Mouse (Mus musculus) ES-E14 (cell line): ENCODE data around the gene Brms1. TPM values are rescaled to one million over a fixed set of nuclear protein-coding genes. Genes with fewer than 3 reads are reported as not detected.

Experiments
- DNase-seq: peaks from one replicate; pipeline ENCODE4 v3.0.0-alpha.2; 2013; ENCODE audit warnings: low read depth, low spot score
- H3K27ac ChIP-seq: 2 replicates; pipeline ENCODE4 v1.5.1; 2012; ENCODE audit warnings: low read depth, mild to moderate bottlenecking, low read length, moderate library complexity, mixed read lengths; ENCODE audit not compliant: poor library complexity, insufficient read depth, severe bottlenecking
- H3K36me3 ChIP-seq: 2 replicates; pipeline ENCODE4 v1.6.1; 2012; ENCODE audit warnings: mild to moderate bottlenecking, low read length, moderate library complexity, mixed read lengths; ENCODE audit not compliant: control insufficient read depth, poor library complexity, insufficient read depth, severe bottlenecking
- H3K4me1 ChIP-seq, 2 experiments: fragments of 150-350 bp in 1 of 2; sonication (generic) in 1 of 2; 2 replicates each; pipeline ENCODE4 v1.6.1; 2012; ENCODE audit warnings: low read length in 2 of 2, mild to moderate bottlenecking in 1 of 2, mixed read lengths in 1 of 2; ENCODE audit not compliant: control insufficient read depth in 2 of 2, insufficient read depth in 2 of 2, poor library complexity in 1 of 2
- H3K4me3 ChIP-seq, 2 experiments: fragments of 150-350 bp in 1 of 2; sonication (generic) in 1 of 2; 2 replicates each; pipeline ENCODE4 v1.5.1; 2012; ENCODE audit warnings: low read length in 2 of 2, low read depth in 1 of 2, mild to moderate bottlenecking in 1 of 2, mixed read lengths in 1 of 2; ENCODE audit not compliant: insufficient read depth in 1 of 2, poor library complexity in 1 of 2, severe bottlenecking in 1 of 2
- H3K9ac ChIP-seq: 2 replicates; pipeline ENCODE4 v1.6.1; 2012; ENCODE audit warnings: low read depth, mild to moderate bottlenecking, low read length, mixed read lengths; ENCODE audit not compliant: poor library complexity, insufficient read depth, severe bottlenecking
- H3K9me3 ChIP-seq: fragments of 150-350 bp; sonication (generic); 2 replicates; pipeline ENCODE4 v1.6.1; 2012; ENCODE audit warnings: low read depth, mild to moderate bottlenecking, low read length; ENCODE audit not compliant: control insufficient read depth, insufficient read depth
- CHD2 ChIP-seq: IDR thresholded peaks from 2 replicates; pipeline ENCODE4 v1.6.1; 2014; ENCODE audit warnings: mild to moderate bottlenecking, low read depth, low read length, inconsistent platforms
- HCFC1 ChIP-seq: IDR thresholded peaks from 2 replicates; pipeline ENCODE4 v1.6.1; 2012; ENCODE audit warnings: low read length, inconsistent platforms, borderline replicate concordance; ENCODE audit not compliant: insufficient read depth
- MAFK ChIP-seq: IDR thresholded peaks from 2 replicates; pipeline ENCODE4 v1.6.1; 2014; ENCODE audit warnings: mild to moderate bottlenecking, low read depth, low read length, inconsistent platforms; ENCODE audit not compliant: insufficient read depth
- ZC3H11A ChIP-seq: IDR thresholded peaks from 2 replicates; pipeline ENCODE4 v1.6.1; 2012; ENCODE audit warnings: low read depth, mild to moderate bottlenecking, inconsistent platforms, low read length, borderline replicate concordance
- ZNF384 ChIP-seq: IDR thresholded peaks from 2 replicates; pipeline ENCODE4 v1.6.1; 2012; ENCODE audit warnings: low read depth, low read length, inconsistent platforms
- in situ Hi-C, 2 experiments: fragments of 600-800 bp; cut with MboI; formaldehyde crosslinking; loops; one replicate each; pipeline ENCODE4 v1.15.1; 2025; ENCODE audit warnings: low sequenced_read_pairs in 2 of 2, inconsistent platforms in 1 of 2; ENCODE audit not compliant: unreplicated experiment in 2 of 2
- total RNA-seq: library from RNA; depleted of rRNA; stranded (reverse); fragments of 300-350 nt; gene quantifications from 2 replicates; pipeline ENCODE4 v1.2.3, GENCODE M21; 2012

Brms1 gene
- total RNA-seq, 1 experiment = 24.1 TPM

DNA sequence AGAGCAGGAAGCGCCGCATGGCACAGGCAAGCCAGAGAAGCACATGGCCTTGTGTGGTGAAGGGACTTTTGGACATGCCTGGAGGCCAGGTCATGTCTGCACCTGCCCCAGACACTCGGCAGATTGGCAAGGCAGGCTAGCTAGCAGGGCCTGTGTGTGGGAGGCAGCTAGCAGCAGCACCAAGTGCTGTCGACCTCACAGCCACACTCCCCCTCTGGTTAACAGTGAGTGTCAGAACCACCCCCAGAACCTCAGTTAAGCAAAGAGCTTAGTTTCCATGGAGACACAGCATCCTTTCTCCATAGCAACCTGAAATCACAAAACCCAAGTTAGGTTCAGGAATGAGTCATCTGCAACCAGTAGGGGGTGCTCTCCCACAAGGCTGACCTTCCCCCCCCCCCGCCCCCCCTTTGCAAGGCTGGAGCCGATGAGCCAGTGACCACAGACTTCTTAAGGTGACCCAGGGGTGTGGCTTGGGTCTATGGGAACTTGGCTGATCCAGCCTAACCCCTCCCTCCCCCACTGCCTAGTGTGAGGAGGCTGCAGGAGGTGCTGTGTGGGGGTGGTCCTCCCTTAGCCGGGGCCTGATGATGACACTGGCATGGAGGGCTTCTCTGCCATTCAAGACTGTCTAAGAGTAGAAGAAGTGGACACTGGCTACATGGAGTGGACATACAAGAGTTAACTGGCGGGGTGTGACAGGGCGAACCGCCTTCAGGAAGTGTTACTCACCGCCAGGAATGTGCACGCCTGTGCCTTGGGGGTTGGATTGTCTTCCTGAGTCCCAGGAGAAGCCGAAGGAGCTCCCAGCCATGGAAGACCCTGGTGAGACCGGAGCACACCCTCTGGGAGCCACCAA, 9.1 kb downstream of the Brms1 start, which contains the start of gene Rin1:
Gene Rin1, plus strand, starts transcription at position 435 of the 859 bp plus-strand sequence.
- peaks cover 22% of the 10 kb centered on the region; the same call in 1 of the 2 replicates for H3K36me3 ChIP-seq
- H3K4me1 ChIP-seq = peaks cover 5 to 28% of the 10 kb centered on the region in 2 experiments; a peak in 3 of 4 replicates
- no peaks in the 10 kb centered on the region for H3K9me3 ChIP-seq
- DNase-seq = peak; percentile 71
- TF ChIP-seq CHD2 (no peak), MAFK (no peak), ZC3H11A (no peak), HCFC1 (no peak), ZNF384 (no peak)
- peak within 1 kb of the TSS; percentile 3 to 58 for H3K4me3 ChIP-seq
- in situ Hi-C loops = no loop called here
- peak within 1 kb of the TSS; percentile 13; the same call in 1 of the 2 replicates for H3K27ac ChIP-seq
- H3K9ac ChIP-seq = peak within 1 kb of the TSS; percentile 50

DNA sequence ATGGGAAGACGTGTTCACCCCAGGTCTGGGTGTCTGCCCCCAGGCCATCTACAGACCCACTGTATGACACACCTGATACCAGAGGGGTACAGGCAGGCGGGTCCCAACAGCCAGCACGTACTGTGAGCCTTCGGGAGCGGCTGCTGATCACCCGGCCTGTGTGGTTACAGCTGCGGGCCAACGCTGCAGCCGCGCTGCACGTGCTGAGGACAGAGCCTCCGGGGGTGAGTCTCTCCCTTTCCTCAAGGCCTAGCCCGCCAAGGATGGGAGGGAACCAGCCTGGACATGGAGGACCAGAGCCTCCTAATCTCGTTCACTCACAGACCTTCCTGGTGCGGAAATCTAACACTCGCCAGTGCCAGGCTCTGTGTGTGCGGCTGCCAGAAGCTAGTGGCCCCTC, 9.9 kb downstream of the Brms1 start:
- peak overlapping the region; percentile 3 to 58 for H3K4me3 ChIP-seq
- H3K27ac ChIP-seq = no peak overlapping the region
- H3K9ac ChIP-seq = peak overlapping the region; percentile 50
- TF ChIP-seq CHD2 (no peak), HCFC1 (no peak), ZNF384 (no peak), MAFK (no peak), ZC3H11A (no peak)
- peaks cover 22% of the 10 kb centered on the region; the same call in 1 of the 2 replicates for H3K36me3 ChIP-seq
- peaks cover 5 to 28% of the 10 kb centered on the region in 2 experiments; a peak in 3 of 4 replicates for H3K4me1 ChIP-seq
- in situ Hi-C loops = no loop called here
- no peaks in the 10 kb centered on the region for H3K9me3 ChIP-seq
- no peak for DNase-seq

DNA sequence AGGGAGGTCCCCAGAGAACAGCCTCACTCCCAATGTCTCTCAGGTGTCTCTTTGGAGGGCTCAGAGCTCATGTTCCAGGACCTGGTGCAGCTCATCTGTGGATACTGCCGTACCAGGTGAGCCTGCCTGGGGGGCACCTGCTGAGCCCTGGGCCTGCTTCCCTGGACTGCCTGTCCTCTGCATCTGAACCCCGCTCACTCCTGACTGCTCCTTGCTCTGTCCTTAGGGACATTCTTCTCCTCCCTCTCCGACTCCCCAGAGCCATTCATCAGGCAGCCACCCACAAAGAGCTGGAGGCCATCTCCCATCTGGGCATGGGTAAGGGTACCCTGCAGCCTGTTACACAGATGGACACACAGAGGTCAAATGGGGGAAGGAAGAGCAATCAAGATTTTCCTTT, 10.4 kb downstream of the Brms1 start:
- DNase-seq = no peak
- Histone ChIP-seq H3K36me3 (peaks cover 21% of the 10 kb centered on the region; the same call in 1 of the 2 replicates), H3K27ac (no peak overlapping the region), H3K4me3 (peak overlapping the region; percentile 3 to 58; a peak in 3 of 4 replicates), H3K9me3 (no peaks in the 10 kb centered on the region), H3K9ac (peak overlapping the region; percentile 50; the same call in 1 of the 2 replicates), H3K4me1 (peaks cover 5 to 28% of the 10 kb centered on the region in 2 experiments; a peak in 3 of 4 replicates)
- in situ Hi-C loops = no loop called here
- TF ChIP-seq ZC3H11A = no peak
- no peak for TF ChIP-seq ZNF384
- no peak for TF ChIP-seq MAFK
- no peak for TF ChIP-seq HCFC1
- no peak for TF ChIP-seq CHD2

DNA sequence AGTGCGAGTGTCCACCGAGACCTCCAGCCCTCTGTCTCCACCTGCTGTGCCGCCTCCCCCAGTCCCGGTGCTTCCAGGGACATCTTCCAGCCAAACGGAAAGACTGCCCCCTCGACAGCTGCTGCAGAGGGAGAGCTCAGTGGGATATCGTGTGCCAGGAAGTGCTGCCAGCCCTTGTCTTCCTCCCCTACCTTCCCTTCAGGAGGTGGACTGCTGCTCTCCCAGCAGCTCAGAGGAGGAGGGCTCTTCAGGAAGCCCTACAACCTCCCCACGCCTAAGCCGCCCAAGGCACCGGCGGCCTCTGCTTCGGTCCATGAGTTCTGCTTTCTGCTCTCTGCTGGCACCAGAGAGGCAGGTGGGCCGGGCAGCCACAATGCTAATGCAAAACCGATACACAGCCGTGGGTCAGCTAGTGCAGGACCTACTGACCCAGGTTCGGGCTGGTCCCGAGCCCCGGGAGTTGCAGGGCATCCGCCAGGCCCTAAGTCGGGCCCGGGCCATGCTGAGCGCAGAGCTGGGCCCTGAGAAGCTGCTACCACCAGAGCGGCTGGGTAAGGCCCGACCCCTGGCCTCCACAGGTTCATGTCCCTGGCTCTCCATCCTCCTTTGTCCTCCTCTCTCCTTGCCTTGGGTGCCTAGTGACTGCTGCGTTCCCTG, 11.1 kb downstream of the Brms1 start:
- Histone ChIP-seq H3K27ac (no peak overlapping the region), H3K36me3 (peaks cover 15% of the 10 kb centered on the region; the same call in 1 of the 2 replicates), H3K9ac (peak overlapping the region; percentile 27; the same call in 1 of the 2 replicates), H3K4me1 (peaks cover 5 to 28% of the 10 kb centered on the region in 2 experiments; a peak in 3 of 4 replicates), H3K4me3 (peak overlapping the region; percentile 52 to 63), H3K9me3 (no peaks in the 10 kb centered on the region)
- in situ Hi-C loops = no loop called here
- TF ChIP-seq HCFC1 (no peak), ZC3H11A (no peak), CHD2 (no peak), ZNF384 (no peak), MAFK (no peak)
- no peak for DNase-seq
